Mouse (Mus musculus) spleen, postnatal 14 days (tissue): ENCODE measurements at regions not wholly inside any gene's neighbourhood (a gene's known extent, or its start where the extent isn't known, plus 50 kb on each side); places are given as distances from the start of the nearest gene placed in this dataset.

ENCODE experiments used
- DNase-seq, 2 experiments: peaks; one replicate each; pipeline ENCODE4 v3.0.0; 2021 to 2022; ENCODE audit warnings: low spot score in 2 of 2

DNA sequence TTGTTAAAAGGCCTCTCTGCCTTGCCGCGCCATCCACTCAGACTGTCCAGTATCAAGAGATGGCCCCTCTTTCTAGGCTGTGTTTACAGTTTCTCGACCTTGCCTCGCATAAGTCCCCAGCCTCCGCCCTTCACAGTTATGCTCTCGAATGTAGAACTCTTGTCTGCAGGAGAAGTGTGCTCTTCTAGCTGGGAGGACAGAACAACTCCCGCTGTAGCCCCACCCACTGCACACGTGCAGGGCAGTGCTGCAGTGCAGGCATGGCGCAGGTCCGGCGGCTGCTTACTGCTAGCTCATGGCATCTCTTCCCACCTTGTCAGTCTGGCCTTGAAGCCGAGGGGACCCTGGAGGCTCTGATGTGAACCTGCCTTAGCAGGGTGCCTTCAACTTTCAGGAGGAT lies 145.7 kb upstream of the Lrfn2 start:
- no peak for DNase-seq

DNA sequence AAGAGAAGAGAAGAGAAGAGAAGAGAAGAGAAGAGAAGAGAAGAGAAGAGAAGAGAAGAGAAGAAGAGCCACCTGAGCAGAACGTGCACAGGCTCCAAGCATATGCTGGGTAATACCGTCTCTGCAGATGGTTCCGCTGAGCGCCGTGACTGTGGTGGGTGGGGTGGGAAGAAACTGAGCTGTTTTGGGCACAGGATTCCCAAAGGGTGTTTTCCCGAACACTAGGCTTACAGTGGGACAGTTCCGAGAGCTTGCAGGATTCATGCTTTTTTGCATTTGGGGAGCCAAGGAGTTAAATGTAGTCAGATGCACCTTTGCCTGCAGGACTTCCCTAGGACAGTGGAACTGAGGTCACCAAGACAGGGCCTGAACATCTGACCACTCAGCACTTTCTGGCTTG lies 142.3 kb upstream of the Lrfn2 start:
- no peak for DNase-seq

DNA sequence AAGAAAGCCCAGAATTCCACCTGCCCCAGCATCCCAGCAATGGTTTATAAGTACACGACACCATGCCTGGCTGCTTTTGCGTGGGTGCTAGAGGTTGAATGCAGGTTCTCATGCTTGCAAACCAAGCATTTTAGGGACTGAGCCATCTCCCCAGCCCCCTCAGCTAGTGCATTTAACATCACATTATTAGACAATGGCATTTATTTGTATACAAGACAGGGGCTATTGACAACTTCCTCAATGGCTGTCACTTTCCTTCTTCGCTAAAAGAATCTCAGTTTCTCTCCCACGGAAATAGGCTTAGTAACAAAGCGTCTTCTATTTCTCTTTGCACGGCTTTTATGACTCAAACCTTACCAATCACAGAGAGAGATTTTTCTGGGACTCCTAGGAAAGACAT lies 141.7 kb upstream of the Lrfn2 start:
- DNase-seq, result no peak

DNA sequence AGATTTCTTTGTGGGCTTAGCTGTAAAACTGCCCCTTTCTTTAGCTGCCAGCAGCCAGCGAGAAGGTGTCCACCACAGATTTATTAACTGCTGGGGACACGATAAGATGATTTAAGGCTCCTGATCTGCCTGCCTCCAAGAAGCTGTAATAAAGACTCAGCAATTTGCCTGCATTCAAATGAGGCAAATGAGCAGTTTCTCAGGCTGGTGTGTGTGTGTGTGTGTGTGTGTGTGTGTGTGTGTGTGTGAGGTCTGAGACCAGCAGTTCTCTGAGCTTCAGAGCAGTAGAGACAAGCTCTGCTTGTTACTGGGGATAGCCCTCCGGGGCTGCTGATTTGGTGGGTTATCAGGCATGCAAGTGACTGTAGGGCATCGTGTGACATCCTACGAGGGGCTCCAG lies 139.2 kb upstream of the Lrfn2 start:
- no peak for DNase-seq

DNA sequence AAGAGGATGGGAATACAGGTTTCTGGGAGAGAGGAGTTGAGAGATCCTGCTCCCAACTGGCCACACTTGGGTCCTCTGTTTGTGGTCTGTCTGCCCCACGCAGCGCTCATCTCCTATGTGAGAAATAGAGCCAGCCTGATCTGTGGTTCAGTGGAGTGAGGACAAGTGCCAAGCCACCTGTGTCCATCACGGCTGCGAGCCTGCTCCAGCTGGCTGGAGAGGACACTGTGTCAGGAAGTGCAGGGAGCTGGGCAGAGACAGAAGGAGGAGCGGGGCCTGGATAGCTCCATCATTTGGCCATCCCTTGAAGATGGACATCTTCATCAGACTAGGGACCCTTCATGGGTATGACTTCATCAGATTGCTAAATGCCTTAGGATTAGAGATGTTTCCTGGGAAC lies 136.4 kb upstream of the Lrfn2 start:
- DNase-seq, result no peak

DNA sequence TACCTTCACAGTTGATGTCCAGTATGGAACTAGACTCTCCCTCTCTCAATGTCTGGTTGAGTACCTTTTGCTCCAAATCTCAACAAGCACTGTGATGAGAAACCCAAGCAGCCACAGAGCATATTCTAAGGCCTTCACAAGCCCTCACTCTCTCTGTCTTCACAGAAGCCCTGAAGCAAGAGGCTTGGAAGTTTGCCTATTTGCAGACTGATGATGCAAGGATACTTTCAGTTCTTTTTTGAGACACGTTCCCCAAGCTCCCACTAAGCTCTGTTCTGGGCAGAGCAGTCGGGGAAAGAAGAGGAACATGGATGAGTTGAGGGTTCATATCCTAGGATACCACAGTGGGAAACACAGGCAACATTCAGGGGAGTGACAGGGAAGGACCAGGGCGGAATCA lies 134.0 kb upstream of the Lrfn2 start:
- DNase-seq, result no peak

DNA sequence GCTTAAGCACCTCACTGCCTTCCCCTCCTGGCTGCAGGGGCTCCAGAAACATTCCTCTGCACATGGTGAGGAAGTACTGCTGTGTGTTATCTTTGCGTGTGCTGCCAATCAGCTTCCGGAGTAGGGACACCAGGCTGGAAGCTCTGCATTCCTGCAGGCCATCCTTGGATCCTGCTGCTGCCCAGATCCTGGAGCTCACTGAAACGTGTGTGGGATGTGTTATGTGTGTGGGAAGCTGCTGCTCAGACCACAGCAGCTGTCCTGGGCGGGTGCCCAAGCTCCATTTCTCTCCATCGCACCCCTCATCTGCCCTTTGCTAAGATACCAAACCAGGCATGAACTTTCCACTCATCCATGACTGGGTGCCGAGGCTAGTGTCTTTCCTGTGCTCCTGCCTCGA lies 129.5 kb upstream of the Lrfn2 start:
- no peak for DNase-seq

DNA sequence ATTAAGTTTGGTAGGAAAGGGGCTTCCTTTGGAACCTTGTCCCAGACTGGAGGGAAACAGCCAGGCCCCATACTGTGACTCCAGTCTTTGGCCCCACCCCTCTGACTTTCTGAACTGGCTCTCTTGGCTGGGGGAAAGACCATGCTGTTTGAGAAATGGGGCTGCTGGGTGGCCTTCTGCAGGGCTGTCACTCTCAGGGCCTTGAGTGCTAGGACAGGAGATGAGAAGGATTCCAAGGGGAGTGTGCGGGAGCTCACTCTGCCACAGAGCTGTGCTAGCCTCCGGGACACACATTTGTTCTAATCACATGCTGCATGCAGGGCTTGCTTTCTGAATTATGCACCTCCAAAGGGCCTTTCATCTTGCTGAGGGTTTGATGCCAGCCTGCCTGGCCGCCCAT lies 124.3 kb upstream of the Lrfn2 start:
- no peak for DNase-seq

DNA sequence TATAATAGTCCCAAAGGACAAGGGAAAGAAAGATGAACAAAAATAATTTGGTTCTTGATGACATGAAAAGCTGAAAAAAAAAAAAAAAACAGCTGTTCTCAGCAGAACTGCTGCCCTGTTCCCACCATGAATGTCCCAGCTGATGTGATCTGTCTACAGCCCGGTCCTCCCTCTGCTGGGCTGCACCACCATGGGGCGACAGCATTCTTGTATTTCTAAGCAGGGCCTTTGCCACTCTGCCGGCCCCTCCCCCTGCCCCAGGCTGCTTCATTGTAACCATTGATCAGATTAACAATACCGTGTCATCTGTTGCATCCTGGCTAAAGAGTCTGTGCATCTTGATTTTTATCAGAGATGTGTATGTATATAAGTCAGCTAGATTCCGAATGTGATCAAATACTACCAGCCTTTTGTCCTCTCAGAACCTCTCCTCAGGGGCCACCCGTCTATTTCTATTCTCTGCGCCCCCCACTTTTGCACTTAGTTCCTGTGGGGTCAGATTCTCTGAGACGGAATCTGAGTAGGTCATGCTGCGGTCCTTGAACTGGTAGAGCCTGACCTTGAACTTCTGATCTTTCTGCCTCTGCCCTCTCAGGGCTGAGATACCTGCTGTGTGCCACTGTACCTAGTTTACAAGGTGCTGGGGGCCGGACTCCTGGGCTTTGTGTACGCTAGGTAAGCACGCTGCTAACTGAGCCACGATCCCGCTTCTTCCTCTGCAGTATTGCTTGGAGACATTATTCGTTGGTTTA lies 117.2 kb upstream of the Lrfn2 start:
- DNase-seq, result no peak

DNA sequence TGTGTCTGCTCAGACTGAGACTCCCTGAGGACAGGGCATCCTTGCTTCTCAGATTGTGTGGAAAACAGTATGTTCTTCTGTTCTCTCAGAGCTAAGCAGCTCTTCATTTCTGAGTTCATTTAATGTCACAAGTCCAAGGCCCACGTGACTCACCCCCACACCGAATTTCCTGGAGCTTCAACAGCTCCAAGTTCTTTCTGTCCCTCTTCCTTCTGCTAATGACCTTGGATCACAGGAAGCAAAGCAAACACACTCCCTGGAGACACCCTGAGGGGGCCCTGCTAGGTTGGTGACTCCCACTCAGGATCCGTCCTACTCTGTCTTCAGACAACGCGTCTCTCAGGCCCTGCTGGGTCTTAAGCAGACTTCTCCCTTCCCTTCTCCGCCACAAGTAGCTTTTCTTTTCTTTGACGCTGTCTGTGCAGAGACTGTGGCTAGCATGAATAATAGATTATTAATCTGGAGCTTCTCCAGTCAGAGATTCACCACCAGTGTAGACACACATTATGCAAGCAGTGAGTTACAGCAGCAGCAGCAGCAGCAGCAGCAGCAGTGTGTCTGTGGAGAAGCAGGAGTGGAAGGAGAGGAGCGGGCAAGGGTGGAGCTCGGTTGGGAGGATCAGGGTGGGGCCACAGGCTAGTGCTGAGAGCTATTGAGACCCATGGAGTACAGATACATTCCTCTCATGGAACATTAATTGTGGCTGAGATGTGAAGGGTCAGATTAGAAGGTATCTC lies 115.4 kb upstream of the Lrfn2 start:
- no peak for DNase-seq

DNA sequence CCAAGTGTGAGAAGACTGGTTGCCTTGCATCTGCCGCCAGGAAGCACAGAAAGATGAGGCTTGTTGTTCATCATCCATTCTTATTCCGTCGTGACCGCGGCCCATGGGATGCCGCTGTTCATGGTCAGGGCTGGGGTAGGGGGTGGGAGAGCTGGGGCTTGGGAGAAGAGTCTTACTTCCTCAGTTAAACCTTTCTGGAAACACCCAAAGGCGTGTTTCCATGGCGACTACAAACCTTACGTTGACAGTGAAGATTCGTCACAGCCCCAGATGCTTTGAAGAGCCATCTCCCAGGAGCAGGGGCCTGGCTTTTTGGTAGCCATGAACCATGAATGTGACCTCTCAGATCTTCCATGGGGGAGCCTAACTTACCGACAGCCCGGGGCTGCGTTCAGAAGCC lies 114.6 kb upstream of the Lrfn2 start:
- no peak for DNase-seq

DNA sequence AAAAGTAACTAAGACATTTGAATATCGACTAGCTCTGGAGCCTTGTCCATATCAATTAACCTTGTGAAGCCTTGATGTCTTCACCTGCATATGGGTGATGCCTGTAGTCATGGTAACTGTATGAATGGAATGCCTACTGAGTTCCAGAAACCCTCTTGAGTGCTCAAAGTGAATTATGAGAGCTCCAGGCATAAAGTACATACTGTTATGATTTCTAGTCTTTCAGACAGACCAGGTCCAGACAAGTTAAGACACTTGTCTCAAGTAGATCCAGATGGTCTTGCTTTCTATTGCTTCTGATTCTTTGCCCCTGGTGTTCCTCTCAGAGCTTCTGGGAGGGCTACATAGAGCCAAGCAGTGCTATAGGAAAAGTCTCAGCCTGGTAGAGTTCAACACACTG lies 112.5 kb upstream of the Lrfn2 start:
- no peak for DNase-seq

DNA sequence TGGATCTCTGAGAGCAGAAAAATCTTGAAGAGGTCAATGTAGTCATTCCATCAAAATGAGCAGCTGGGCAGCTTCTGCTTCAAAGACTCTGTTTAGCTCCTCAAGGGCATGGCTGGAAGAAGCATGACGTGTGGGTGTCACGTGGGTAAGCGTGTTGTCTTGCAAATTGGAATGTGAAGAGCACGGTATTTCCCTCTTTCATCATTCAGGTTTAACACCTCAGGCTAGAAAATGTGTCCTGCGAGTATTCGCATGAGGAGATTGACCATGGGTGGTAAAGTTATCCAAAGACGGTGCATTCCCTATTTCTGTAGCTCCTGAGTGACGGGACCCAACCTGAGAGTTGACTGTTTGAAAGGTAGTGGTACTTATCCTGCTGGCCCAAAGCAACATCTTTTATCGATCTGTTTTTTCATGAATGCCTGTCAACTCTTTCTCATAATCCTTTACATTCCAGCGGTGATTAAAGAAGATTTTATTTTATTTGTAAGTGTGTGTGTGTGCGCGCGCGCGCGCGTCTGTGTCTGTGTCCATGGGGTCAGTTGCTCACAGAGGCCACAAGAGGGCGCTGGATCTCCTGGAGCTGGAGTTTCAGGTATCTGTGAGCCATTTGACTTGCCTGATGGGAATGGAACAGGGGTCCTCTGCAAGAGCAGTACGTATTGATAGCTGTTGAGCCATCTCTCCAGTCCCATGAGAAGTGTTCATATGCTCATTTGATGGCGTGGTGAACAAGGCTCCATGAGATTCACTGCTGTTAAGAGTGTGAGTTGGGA lies 109.9 kb upstream of the Lrfn2 start:
- no peak for DNase-seq

DNA sequence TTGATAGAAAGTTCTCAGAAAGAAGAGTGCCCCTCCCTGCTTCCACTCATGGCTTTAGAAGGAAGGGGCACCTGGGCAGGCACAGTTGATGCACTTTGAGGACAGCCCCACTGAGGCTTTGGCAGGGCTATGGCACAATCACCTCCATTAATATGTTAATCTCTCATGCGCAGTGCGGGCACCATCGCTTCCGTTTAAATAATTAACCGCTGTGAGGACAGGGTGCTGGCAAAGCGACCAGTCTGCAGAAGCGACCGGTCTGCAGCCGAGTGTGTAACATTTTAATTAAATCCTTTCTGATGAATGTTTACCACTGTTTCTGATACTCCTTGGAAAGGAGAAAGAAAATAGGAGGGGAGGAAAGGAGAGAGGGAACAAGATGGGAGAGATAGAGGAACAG lies 108.3 kb upstream of the Lrfn2 start:
- no peak for DNase-seq

DNA sequence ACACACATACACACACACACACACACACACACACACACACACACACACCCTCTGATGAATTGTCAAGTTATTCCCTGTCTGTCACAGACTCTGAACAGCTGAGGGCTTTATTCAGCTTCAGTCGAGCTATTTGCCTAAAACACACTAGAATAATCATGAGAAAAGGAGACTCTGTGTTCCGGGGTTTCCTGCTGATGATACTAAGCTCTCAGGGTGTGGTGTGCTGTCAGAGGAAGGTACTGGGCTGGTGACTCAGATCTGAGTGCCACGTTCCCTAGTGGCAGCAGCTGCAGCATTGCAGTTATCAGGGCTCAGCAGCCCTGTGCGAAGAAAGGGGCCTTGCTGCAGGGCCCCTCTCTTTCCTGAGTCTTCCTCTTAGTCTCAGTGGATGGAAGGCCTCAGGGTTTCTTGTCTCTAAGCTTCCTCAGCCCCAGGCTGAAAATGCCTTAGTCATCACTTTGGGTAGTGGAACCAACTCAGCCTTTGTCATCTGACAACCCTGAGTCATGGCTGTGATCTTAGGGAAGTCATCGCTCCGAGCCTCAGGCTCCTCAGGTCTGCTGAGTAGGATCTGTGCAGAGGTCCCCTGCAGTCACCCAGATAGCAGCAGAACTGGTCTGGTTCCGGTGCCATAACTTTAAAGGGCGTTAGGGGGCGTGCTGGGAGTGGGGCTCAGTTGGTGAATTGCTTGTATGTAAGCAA lies 106.8 kb upstream of the Lrfn2 start:
- no peak for DNase-seq

DNA sequence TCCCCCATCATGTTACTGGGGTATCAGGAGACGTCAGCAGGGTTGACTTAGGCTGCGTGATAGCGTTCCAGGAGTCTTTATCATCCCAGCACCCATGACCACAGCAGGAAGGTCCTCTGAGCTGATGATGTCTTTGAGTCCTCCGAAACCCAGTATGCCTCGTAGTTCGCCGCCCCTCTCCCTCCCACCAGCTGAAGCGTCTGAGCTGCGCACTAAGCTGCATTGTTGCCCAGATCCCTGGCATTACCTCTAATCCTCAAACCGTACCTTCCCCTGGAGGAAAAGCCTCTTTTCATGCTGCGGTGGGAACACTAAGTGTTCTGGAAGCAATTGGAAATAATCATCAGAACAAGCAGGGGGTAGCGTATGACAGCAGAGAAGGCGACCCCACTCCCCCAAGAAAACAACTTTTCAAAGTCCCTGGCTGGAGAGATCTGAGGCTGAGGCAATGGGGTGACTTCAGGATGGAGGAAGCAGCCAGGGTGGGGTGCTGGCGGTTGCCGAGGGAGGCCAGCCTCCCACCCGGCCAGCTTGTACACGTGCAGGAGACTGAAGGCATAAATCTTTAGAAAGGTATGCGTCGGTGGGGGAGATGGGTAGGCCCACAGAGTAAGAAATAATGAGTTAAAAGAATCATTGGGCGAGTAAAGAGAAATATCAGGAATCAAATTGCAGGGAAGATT lies 93.7 kb upstream of the Lrfn2 start:
- no peak for DNase-seq

DNA sequence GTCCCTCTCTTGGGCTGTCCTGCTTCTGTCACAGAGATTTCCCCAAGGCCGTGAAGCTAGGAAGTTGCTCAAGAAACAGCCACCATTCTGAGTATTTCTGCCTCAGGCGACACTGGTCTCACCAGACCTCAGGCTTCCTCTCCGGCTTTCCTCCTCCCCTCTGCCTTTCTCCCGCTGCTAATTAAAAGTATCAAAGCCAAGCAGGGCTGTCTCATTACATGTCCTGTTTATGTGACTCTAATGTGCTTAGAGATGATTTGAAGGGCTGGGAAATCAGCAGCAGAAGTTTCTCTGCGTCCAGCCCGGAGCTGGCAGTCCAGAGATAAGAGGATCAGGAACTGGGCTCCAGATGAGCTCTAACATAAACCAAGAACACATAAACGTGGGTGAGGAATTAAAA lies 84.3 kb upstream of the Lrfn2 start:
- no peak for DNase-seq

DNA sequence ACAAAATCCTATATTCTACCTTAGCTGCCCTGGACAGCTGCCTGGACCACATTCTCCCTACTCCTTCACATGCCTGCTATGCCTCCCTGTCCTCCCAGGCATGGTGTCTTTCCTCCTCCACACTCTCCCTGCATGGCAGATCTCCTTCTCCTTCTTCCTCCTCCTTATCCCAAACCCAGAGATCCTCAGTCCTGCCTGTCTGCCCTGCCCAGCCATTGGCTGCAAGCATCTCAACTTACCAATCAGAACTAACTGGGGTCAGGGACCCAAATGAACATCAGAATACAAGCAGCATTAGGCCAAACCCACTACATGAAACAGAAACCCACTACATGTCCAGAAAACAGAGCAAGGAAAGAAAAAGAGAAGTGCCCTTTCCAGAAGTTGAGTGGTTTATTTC lies 81.3 kb upstream of the Lrfn2 start:
- DNase-seq, result no peak

DNA sequence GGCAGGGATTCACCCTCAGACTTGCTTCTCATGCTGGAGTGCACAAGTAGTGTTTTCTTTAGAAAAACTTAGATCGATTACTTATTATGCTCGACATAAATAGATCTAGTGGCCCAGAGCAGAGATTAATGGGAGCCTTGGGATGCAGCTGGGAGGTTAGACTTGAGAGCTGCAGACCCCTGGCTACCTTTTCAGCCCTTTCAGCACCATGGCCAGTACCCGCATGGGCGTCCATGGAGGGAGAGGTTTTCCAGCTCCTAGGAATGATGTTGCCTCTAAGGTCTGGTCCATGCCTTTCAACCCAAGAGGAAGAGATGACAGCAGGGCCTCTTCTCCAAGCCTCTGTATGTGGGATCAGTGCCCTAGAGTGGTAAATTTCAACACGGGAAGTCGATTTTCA lies 73.3 kb upstream of the Lrfn2 start:
- no peak for DNase-seq

DNA sequence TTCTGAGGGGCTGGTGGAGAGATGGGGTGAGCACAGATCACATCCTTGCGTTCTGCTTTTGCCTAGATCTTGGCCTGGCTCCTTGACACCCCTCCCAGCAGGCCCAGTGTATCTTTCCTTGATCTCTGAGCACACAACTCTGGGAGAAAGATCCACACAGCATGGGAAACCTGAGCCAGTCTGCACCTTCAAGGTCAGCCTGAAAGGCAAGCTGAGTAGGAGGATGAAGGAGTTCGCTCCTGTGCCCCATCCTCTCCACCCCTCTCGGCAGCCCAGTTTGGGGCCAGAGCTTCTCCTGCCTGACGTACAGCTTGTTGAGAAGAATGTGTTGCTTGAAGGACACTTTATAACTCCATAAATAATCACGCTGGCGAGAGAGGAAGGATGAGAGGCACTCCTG lies 61.7 kb upstream of the Lrfn2 start:
- DNase-seq, result no peak

DNA sequence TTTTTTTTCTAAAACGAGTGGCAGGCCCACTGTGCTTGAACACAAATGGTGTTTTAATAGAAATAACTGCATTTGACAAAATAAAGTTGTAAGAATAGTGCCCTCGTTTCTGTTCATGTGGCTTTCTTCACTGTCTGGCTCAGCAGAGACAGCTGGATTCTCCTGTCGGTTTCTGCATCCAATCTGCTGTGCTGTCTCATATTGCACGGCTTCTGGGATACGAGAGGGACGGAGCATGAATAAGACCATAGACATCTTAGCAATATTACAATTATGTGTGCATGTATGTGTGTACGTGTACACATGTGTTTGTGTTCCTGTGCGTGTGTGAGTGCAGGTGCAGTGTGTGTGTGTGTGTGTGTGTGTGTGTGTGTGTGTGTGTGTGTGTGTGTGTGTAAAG lies 54.7 kb upstream of the Lrfn2 start:
- no peak for DNase-seq

DNA sequence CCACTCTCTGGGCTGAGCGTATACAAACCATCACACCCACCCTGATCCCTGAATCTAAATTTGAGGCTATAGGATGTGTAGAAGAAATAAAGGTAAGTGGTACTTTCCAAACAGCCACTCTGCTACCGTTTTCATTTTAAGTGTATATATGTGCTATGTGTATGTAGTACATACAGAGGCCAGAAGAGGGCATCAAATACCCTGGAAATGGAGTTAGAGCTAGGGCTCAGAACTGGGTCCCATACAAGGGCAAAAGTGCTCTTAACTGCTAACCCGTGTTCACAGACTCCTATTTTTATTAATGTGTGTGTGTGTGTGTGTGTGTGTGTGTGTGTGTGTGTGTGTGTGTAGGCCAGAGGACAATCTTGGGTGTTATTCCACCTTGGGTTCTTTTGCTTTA lies 51.6 kb upstream of the Lrfn2 start:
- no peak for DNase-seq
